Mouse (Mus musculus) hindbrain, embryonic 11.5 days (tissue): Measurements from ENCODE around the gene Rsph14. TPM values are rescaled to one million over a fixed set of nuclear protein-coding genes. Genes with fewer than 3 reads are reported as not detected.

Source experiments
- ATAC-seq: fragments of 200-750 bp; cut with Nextera tagmentation; 2 replicates; pipeline ENCODE4 v1.8.0; 2017; ENCODE audit warnings: mild to moderate bottlenecking, moderate TSS enrichment, moderate library complexity; ENCODE audit not compliant: low FRiP score
- DNase-seq: peaks from one replicate; pipeline ENCODE4 v3.0.0-alpha.2; 2015; ENCODE audit warnings: low spot score
- H3K27ac ChIP-seq: fragments of 300-500 bp; sonication (generic); 2 replicates; pipeline ENCODE4 v1.5.1; 2014; ENCODE audit warnings: mild to moderate bottlenecking, low read depth, low read length
- H3K27me3 ChIP-seq: fragments of 300-500 bp; sonication (generic); 2 replicates; pipeline ENCODE4 v1.6.1; 2014; ENCODE audit warnings: mild to moderate bottlenecking, low read length, moderate library complexity, mixed read lengths; ENCODE audit not compliant: control insufficient read depth, insufficient read depth
- H3K36me3 ChIP-seq: fragments of 300-500 bp; sonication (generic); 2 replicates; pipeline ENCODE4 v1.6.1; 2014; ENCODE audit warnings: mild to moderate bottlenecking, low read length, moderate library complexity, mixed read lengths; ENCODE audit not compliant: control insufficient read depth, insufficient read depth
- H3K4me1 ChIP-seq: fragments of 300-500 bp; sonication (generic); replicated peaks from 2 replicates; pipeline ENCODE4 v1.6.1; 2014; ENCODE audit warnings: low read length, mixed read lengths; ENCODE audit not compliant: control insufficient read depth, insufficient read depth
- H3K4me2 ChIP-seq: fragments of 300-500 bp; sonication (generic); replicated peaks from 2 replicates; pipeline ENCODE4 v1.6.1; 2014; ENCODE audit warnings: mild to moderate bottlenecking, low read depth, low read length
- H3K4me3 ChIP-seq: fragments of 300-500 bp; sonication (generic); 2 replicates; pipeline ENCODE4 v1.5.1; 2014; ENCODE audit warnings: low read depth, low read length
- H3K9ac ChIP-seq: fragments of 300-500 bp; sonication (generic); 2 replicates; pipeline ENCODE4 v1.6.1; 2014; ENCODE audit warnings: low read depth, low read length
- H3K9me3 ChIP-seq: fragments of 300-500 bp; sonication (generic); 2 replicates; pipeline ENCODE4 v1.6.1; 2016; ENCODE audit warnings: low read length; ENCODE audit not compliant: control insufficient read depth
- WGBS: fragments of 180-500 bp; shearing (Covaris S2); extraction: QIAGEN DNeasy Blood & Tissue Kit; methylation state at CpG from one replicate; pipeline ENCODE4 v1.1.7; 2014; 5-methylcytosine and 5-hydroxymethylcytosine counted together
- polyA plus RNA-seq: library from polyadenylated mRNA; unstranded; fragments of >200 nt; fragmentation: Nextera tagmentation; extraction: Ambion mirVana; gene quantifications from 2 replicates; pipeline ENCODE4 v1.2.1, GENCODE M21; 2014

The Rsph14 gene
- polyA plus RNA-seq, 1 experiment from 2014 or later = 0.15 TPM

GRCm38 (mm10) chr10:75058336-75058735 is 25.9 kb upstream of the Rsph14 start:
- no peak for DNase-seq
- no peak overlapping the region for H3K27ac ChIP-seq
- no peak overlapping the region for H3K4me3 ChIP-seq
- 90% methylated on average over 8 of the region's 8 CpGs for WGBS
- no peaks in the 10 kb centered on the region for H3K9me3 ChIP-seq
- H3K36me3 ChIP-seq = no peaks in the 10 kb centered on the region
- no peak for ATAC-seq
- peaks cover 4% of the 10 kb centered on the region; the same call in 1 of the 2 replicates for H3K27me3 ChIP-seq
- peaks cover 11% of the 10 kb centered on the region for H3K4me1 ChIP-seq
- no peak overlapping the region for H3K4me2 ChIP-seq
- H3K9ac ChIP-seq = no peak overlapping the region

- Histone ChIP-seq H3K4me2 (no peak overlapping the region), H3K9me3 (no peaks in the 10 kb centered on the region), H3K4me3 (no peak overlapping the region), H3K27ac (peak overlapping the region; percentile 30; the same call in 1 of the 2 replicates), H3K36me3 (no peaks in the 10 kb centered on the region), H3K27me3 (no peaks in the 10 kb centered on the region), H3K9ac (no peak overlapping the region), H3K4me1 (peaks cover 5% of the 10 kb centered on the region; the same call in 1 of the 2 replicates)
- DNase-seq = peak; percentile 47
- peak; percentile 23; the same call in 1 of the 2 replicates for ATAC-seq
- WGBS = 4% methylated on average over 4 of the region's 4 CpGs
These were observed 23.9 kb upstream of the Rsph14 start for GRCm38 (mm10) chr10:75056255-75056654.

DNA sequence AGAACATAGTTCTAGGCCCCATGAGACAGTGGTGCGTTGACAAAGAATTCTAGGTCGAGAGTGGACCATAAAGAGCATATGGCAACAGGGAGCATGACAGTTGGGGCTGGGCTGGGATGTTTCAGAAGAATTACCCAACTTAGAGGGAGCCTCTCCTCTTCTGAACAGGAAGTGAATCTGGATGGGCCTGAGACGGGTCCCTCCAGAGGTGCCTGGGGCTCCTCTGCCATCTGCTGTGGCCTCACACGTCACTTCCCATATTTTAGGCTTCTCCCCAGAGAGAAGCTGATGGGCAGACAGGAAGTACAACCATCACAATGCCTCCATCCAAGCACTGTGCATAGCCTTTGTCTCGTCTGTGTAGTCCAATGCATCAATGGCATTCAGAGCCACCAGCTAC is 23.3 kb upstream of the Rsph14 start:
- H3K4me2 ChIP-seq = no peak overlapping the region
- DNase-seq = no peak
- H3K36me3 ChIP-seq = no peaks in the 10 kb centered on the region
- ATAC-seq = no peak
- no peaks in the 10 kb centered on the region for H3K9me3 ChIP-seq
- peaks cover 5% of the 10 kb centered on the region; the same call in 1 of the 2 replicates for H3K4me1 ChIP-seq
- H3K27me3 ChIP-seq = no peaks in the 10 kb centered on the region
- H3K4me3 ChIP-seq = no peak overlapping the region
- 0 out of 2 replicates have a peak overlapping the region, but pooled peaks have one; percentile 36 for H3K27ac ChIP-seq
- WGBS = 56% methylated on average over 5 of the region's 5 CpGs
- no peak overlapping the region for H3K9ac ChIP-seq

GRCm38 (mm10) chr10:75054125-75054524 is 21.7 kb upstream of the Rsph14 start:
- DNase-seq (no peak), ATAC-seq (no peak)
- peaks cover 3% of the 10 kb centered on the region; the same call in 1 of the 2 replicates for H3K4me1 ChIP-seq
- no peaks in the 10 kb centered on the region for H3K27me3 ChIP-seq
- H3K36me3 ChIP-seq = no peaks in the 10 kb centered on the region
- no peaks in the 10 kb centered on the region for H3K9me3 ChIP-seq
- no peak overlapping the region for H3K4me3 ChIP-seq
- H3K27ac ChIP-seq = no peak overlapping the region
- WGBS = 74% methylated on average over 6 of the region's 6 CpGs
- no peak overlapping the region for H3K9ac ChIP-seq
- no peak overlapping the region for H3K4me2 ChIP-seq

DNA sequence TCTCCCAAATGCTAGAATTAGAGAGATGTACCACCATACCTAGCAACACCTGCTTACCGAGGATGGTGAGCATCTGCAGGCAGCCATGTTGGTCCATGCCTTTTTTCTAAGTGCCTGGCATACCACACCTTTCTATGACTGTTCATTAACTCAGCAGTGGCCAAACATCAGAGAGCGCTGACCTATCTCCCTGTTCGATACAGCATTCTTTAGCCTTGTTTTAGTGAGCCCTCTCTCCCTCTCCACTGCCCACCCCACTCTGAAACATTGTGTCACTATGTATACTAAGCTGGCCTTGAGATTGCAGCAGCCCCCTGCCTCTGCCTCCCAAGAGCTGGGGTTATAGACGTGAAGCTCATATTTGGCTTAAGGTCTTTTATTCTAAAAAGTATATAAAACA is 21.3 kb upstream of the Rsph14 start:
- no peak overlapping the region for H3K4me3 ChIP-seq
- no peak for DNase-seq
- no peak overlapping the region for H3K27ac ChIP-seq
- peaks cover 3% of the 10 kb centered on the region; the same call in 1 of the 2 replicates for H3K4me1 ChIP-seq
- no peaks in the 10 kb centered on the region for H3K9me3 ChIP-seq
- no peak overlapping the region for H3K9ac ChIP-seq
- H3K27me3 ChIP-seq = no peaks in the 10 kb centered on the region
- H3K4me2 ChIP-seq = no peak overlapping the region
- no peak for ATAC-seq
- no peaks in the 10 kb centered on the region for H3K36me3 ChIP-seq
- WGBS = 92% methylated on average over 4 of the region's 4 CpGs

- WGBS = 85% methylated on average over 8 of the region's 8 CpGs
- H3K9me3 ChIP-seq = no peaks in the 10 kb centered on the region
- no peak overlapping the region for H3K27ac ChIP-seq
- H3K9ac ChIP-seq = no peak overlapping the region
- no peaks in the 10 kb centered on the region for H3K36me3 ChIP-seq
- no peak for DNase-seq
- no peak for ATAC-seq
- H3K4me3 ChIP-seq = no peak overlapping the region
- no peak overlapping the region for H3K4me2 ChIP-seq
- H3K27me3 ChIP-seq = no peaks in the 10 kb centered on the region
- peaks cover 3% of the 10 kb centered on the region; the same call in 1 of the 2 replicates for H3K4me1 ChIP-seq
These were observed 20.5 kb upstream of the Rsph14 start for GRCm38 (mm10) chr10:75052902-75053301.

DNA sequence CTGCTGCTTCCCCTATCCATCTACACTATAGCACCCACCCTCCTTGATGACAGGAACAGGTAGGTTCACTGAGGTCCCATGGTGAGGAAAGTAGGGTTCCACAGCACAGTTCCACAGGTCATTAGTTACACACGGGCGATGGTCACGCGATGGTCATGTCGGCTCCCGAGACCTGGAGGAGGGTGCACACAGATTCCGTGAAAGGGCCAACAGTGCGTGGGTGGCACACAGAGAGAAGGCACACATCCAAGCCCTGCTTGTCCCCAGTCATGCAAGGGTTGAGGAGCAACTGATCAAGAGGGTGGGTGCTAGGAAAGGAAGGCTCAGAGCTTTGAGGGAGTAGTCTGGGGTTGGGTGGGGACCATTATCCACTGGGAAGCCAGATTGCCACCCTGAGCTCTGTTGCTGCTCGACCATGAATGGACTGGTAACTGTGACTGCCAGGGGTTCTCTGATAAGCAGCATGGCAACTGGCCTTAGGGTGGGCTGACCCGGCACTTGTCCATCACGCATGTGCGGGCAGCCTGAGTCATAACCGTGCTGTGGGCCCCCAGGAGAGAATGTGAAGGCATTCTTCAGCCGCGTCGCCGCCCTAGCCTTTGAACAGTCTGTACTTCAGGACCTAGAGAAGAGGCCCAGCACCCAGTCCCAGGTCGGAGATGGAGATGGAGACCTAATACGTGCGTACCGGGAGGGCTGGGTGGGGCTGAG is 19.1 kb upstream of the Rsph14 start:
- 95% methylated on average over 21 of the region's 21 CpGs for WGBS
- ATAC-seq (no peak), DNase-seq (no peak)
- Histone ChIP-seq H3K9me3 (no peaks in the 10 kb centered on the region), H3K4me2 (no peak overlapping the region), H3K36me3 (no peaks in the 10 kb centered on the region), H3K9ac (no peak overlapping the region), H3K27me3 (no peaks in the 10 kb centered on the region), H3K4me1 (peaks cover 3% of the 10 kb centered on the region; the same call in 1 of the 2 replicates), H3K27ac (no peak overlapping the region), H3K4me3 (no peak overlapping the region)

DNA sequence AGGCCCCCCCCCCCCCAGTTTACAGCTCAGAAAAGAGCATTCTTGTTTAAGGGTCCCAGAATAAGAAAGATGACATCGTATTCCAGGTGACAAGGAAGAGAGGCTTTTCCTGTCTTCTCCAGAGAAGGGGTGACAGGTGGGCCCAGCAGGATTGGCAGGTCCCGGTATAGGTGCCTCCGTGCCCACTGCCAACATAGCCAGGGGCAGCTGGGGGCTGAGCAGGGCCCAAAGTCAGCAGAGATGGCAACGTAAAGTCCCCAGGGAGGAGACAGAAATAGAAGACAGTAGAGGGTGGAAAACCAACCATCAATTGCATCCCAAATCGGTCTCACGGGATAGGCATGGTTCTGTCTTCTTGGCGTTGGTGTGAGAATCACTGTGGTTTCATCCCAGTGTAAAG is 16.3 kb upstream of the Rsph14 start:
- 91% methylated on average over 7 of the region's 7 CpGs for WGBS
- H3K4me1 ChIP-seq = no peaks in the 10 kb centered on the region

GRCm38 (mm10) chr10:75045831-75046230 is 13.4 kb upstream of the Rsph14 start:
- no peak for ATAC-seq
- Histone ChIP-seq H3K27me3 (no peaks in the 10 kb centered on the region), H3K36me3 (no peaks in the 10 kb centered on the region), H3K4me3 (no peak overlapping the region), H3K9me3 (no peaks in the 10 kb centered on the region), H3K4me1 (no peaks in the 10 kb centered on the region), H3K4me2 (no peak overlapping the region), H3K27ac (no peak overlapping the region), H3K9ac (no peak overlapping the region)
- DNase-seq = no peak
- WGBS = 92% methylated on average over 15 of the region's 15 CpGs

More for the DNA sequence above, 16.3 kb upstream of the Rsph14 start:
- Histone ChIP-seq H3K9me3 (no peaks in the 10 kb centered on the region), H3K36me3 (no peaks in the 10 kb centered on the region), H3K4me2 (no peak overlapping the region), H3K9ac (no peak overlapping the region), H3K27me3 (no peaks in the 10 kb centered on the region), H3K4me3 (no peak overlapping the region), H3K27ac (no peak overlapping the region)
- no peak for ATAC-seq
- no peak for DNase-seq
